Mouse (Mus musculus) frontal cortex, postnatal 10 days (tissue): ENCODE measurements around the gene S1pr5.
"Not testable (repeated sequence)": the region's sequence is repeated elsewhere in the genome, so short reads cannot be mapped to it uniquely, and the experiment has no call there.

Source experiments
- DNase-seq, 2 experiments: peaks; one replicate each; pipeline ENCODE4 v3.0.0; 2022; ENCODE audit warnings: low spot score in 2 of 2, mixed read lengths in 1 of 2

Gene S1pr5

DNA sequence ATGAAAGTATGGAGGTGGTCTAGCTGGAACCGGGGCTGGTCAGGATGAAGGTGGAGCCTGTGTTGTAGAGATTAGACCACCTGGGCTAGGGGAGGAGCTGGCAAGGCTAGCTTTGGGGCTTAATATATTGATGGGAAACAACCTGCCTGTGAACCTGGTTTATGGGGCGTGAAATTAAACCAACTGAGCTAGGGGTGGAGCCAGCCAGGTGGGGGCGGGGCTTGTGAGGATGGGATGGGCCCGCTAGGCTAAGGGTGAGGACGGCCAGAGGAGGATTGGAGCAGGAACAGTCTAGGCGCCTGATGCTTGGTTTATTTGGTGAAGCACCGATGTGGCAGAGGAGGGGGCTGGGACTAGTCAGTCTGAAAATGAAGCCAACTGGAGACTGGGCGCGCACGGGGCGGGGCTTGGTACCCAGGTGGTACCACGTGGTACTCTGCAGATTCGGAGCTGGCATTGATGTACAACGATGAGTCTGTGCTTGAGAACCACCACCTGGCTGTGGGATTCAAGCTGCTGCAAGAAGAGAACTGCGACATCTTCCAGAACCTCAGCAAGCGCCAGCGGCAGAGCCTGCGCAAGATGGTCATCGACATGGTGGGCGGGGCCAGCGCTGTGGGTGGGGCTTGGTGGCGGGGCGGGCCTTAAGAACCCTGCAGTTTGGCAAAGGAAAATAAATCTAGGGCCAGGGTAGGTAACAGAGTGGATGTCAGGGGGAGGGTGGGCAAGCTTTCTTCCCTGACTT is 43.5 kb downstream of the S1pr5 start:
- no peak for DNase-seq

- no peak for DNase-seq
These were observed 44.1 kb downstream of the S1pr5 start for GRCm38 (mm10) chr9:21204156-21204527.

- DNase-seq = no peak
These were observed 49.3 kb downstream of the S1pr5 start for GRCm38 (mm10) chr9:21198960-21199359.

GRCm38 (mm10) chr9:21197981-21198380 is 50.3 kb downstream of the S1pr5 start:
- DNase-seq = peak; percentile 82 to 86

- DNase-seq = peak in 1 of 2 experiments; percentile 69
These were observed 51.5 kb downstream of the S1pr5 start for GRCm38 (mm10) chr9:21196521-21197433.

DNA sequence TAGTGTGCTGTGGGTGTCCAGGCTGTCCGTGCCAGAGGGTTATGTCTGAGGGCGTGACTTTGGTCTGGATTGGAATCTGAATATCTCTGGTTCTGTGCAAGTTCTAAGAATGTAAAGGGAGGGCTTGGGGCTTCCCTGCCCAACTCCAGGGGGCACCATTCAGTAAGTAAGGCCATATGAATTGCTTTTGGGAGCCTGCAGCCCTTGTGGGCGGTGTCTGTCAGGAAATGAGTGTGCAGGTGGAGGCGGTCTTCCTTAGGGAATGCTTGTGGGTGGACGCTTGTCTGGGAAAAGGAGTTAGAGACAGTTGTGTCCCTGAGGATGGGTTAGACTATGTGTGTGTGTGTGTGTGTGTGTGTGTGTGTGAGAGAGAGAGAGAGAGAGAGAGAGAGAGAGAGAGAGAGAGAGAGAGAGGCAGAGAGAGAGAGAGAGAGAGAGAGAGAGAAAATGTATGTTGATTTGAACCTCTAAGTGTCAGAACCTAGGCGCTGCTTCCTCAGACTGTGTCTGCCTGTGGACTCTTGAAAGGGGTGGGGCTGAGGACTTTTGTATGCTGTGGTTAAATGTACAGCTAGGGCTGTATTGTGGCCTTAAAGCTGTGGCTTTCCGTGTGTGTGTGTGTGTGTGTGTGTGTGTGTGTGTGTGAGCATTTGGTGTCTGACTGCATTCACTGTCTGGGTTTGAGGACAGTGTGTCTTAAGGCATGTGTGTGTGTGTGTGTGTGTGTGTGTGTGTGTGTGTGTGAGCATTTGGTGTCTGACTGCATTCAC is 52.3 kb downstream of the S1pr5 start:
- DNase-seq = not testable (repeated sequence)

DNA sequence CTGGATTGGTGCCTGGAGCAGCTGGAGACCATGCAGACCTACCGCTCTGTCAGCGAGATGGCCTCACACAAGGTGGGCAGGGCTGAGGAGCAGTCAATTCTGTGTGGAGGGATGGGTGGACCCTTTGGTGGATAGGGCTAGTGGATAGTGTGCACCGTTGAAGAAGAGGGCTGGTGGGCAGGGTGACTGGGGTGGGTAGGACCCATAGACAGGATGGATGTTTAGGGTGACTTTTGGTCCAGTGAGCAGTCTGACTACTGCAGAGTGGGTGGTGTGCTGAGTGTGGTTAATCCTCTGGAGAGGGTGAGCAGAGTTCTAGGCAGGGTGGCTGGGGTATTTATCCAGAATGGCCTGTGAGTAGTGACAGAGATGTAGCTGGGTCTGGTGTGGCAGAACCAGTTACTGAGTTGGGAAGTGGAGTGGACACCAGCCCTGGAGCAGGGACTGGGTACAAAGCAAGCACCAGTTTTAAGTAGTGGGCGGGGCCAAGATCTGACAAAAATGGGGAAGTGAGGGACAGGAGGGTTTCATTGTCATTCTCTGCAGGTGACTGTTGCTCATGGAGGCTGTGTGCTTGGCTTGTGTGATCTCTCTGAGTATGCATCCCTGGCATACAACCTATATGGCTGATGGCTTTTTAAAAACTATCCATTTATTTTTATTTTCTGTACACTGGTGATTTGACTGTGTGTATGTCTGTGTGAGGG is 53.3 kb downstream of the S1pr5 start:
- no peak for DNase-seq

DNA sequence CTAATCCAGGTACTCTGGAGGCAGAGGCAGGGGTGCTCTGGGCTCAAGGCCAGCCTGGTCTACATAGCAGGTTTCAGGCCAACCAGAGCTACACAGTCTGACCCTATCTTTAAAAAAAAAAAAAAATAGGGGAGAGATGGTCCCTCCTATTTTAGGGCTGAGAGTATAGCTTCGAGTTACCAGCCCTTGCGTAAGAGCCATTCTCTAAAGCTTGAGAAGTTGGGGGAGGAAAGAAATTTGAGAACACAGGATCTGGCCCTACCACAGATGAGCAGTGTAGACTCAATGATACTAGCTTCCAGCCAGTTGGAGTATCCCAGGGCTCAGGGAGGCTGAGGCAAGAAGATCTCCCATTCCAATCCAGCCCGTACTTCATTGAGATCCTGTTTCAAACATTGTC is 54.5 kb downstream of the S1pr5 start:
- DNase-seq = no peak
